Mouse (Mus musculus) left cerebral cortex, adult 11 months (tissue): Measurements from ENCODE around the gene Alox8.

Source experiments
- DNase-seq: peaks from one replicate; pipeline ENCODE4 v3.0.0; 2022; ENCODE audit warnings: low spot score

Gene Alox8

GRCm38 (mm10) chr11:69197743-69198142 lies at the start of gene Alox8:
TSS of gene Alox8 (minus strand) at chr11:69197843.
- DNase-seq, result no peak

GRCm38 (mm10) chr11:69245643-69246042 lies 48.0 kb upstream of the Alox8 start:
- DNase-seq, result no peak

GRCm38 (mm10) chr11:69244911-69245310 lies 47.3 kb upstream of the Alox8 start:
- no peak for DNase-seq

GRCm38 (mm10) chr11:69236926-69237260 lies 39.2 kb upstream of the Alox8 start, which contains the start of gene Gucy2e:
TSS of gene Gucy2e (minus strand) at chr11:69237036.
- DNase-seq, result no peak

GRCm38 (mm10) chr11:69236061-69236925 lies 38.6 kb upstream of the Alox8 start:
- no peak for DNase-seq

- DNase-seq, result peak; percentile 53
Observed at GRCm38 (mm10) chr11:69235285-69236060, 37.8 kb upstream of the Alox8 start.

GRCm38 (mm10) chr11:69233141-69233540 lies 35.5 kb upstream of the Alox8 start:
- no peak for DNase-seq

GRCm38 (mm10) chr11:69230420-69230819 lies 32.8 kb upstream of the Alox8 start:
- DNase-seq, result no peak

GRCm38 (mm10) chr11:69225715-69226114 lies 28.1 kb upstream of the Alox8 start:
- DNase-seq, result no peak

- DNase-seq, result no peak
Observed at GRCm38 (mm10) chr11:69223101-69223500, 25.5 kb upstream of the Alox8 start.

- DNase-seq, result no peak
Observed at GRCm38 (mm10) chr11:69221070-69221469, 23.4 kb upstream of the Alox8 start.

GRCm38 (mm10) chr11:69218661-69219060 lies 21.0 kb upstream of the Alox8 start:
- DNase-seq, result no peak

- DNase-seq, result no peak
Observed at GRCm38 (mm10) chr11:69217411-69217810, 19.8 kb upstream of the Alox8 start.

GRCm38 (mm10) chr11:69211431-69211830 lies 13.8 kb upstream of the Alox8 start:
- peak; percentile 47 for DNase-seq

GRCm38 (mm10) chr11:69202469-69203230 lies 5.0 kb upstream of the Alox8 start:
- DNase-seq, result no peak

- DNase-seq, result no peak
Observed at GRCm38 (mm10) chr11:69200231-69200630, 2.6 kb upstream of the Alox8 start.

- DNase-seq, result no peak
Observed at GRCm38 (mm10) chr11:69199251-69199650, 1.6 kb upstream of the Alox8 start.

GRCm38 (mm10) chr11:69197194-69197593 lies 449 bp downstream of the Alox8 start:
- DNase-seq, result no peak

- no peak for DNase-seq
Observed at GRCm38 (mm10) chr11:69196766-69197165, 877 bp downstream of the Alox8 start.

GRCm38 (mm10) chr11:69192840-69193239 lies 4.8 kb downstream of the Alox8 start:
- DNase-seq, result no peak

- no peak for DNase-seq
Observed at GRCm38 (mm10) chr11:69185936-69186335, 11.7 kb downstream of the Alox8 start.

GRCm38 (mm10) chr11:69185031-69185430 lies 12.6 kb downstream of the Alox8 start:
- DNase-seq, result no peak
